Mouse (Mus musculus) lung, postnatal 0 days (tissue): ENCODE results near the gene Zfp560. TPM values are rescaled to one million over a fixed set of nuclear protein-coding genes. Genes with fewer than 3 reads are reported as not detected.
"Not testable (repeated sequence)": the region's sequence is repeated elsewhere in the genome, so short reads cannot be mapped to it uniquely, and the experiment has no call there.

Experiments
- ATAC-seq: fragments of 200-750 bp; cut with Nextera tagmentation; 2 replicates; pipeline ENCODE4 v1.8.0; 2017; ENCODE audit warnings: moderate library complexity
- DNase-seq: peaks from one replicate; pipeline ENCODE4 v3.0.0-alpha.2; 2016; ENCODE audit warnings: low spot score
- H3K27ac ChIP-seq: fragments of 300-500 bp; sonication (generic); 2 replicates; pipeline ENCODE4 v1.5.1; 2014; ENCODE audit warnings: antibody characterized with exemption, mild to moderate bottlenecking, low read length, mixed read lengths
- H3K27me3 ChIP-seq: fragments of 300-500 bp; sonication (generic); replicated peaks from 2 replicates; pipeline ENCODE4 v1.6.1; 2014; ENCODE audit warnings: low read length, mixed read lengths; ENCODE audit not compliant: insufficient read depth
- H3K36me3 ChIP-seq: fragments of 300-500 bp; sonication (generic); 2 replicates; pipeline ENCODE4 v1.6.1; 2014; ENCODE audit warnings: low read length, mixed read lengths; ENCODE audit not compliant: insufficient read depth
- H3K4me1 ChIP-seq: fragments of 300-500 bp; sonication (generic); 2 replicates; pipeline ENCODE4 v1.6.1; 2014; ENCODE audit warnings: antibody characterized with exemption, low read depth, low read length, mixed read lengths; ENCODE audit not compliant: insufficient read depth
- H3K4me2 ChIP-seq: fragments of 300-500 bp; sonication (generic); replicated peaks from 2 replicates; pipeline ENCODE4 v1.6.1; 2014; ENCODE audit warnings: low read depth, mild to moderate bottlenecking, low read length, moderate library complexity, mixed read lengths
- H3K4me3 ChIP-seq: fragments of 300-500 bp; sonication (generic); 2 replicates; pipeline ENCODE4 v1.5.1; 2014; ENCODE audit warnings: low read depth, low read length
- H3K9ac ChIP-seq: fragments of 300-500 bp; sonication (generic); replicated peaks from 2 replicates; pipeline ENCODE4 v1.6.1; 2014; ENCODE audit warnings: low read depth, mild to moderate bottlenecking
- H3K9me3 ChIP-seq: fragments of 300-500 bp; sonication (generic); 2 replicates; pipeline ENCODE4 v1.6.1; 2016; ENCODE audit warnings: low read length, mixed read lengths
- CTCF ChIP-seq: IDR thresholded peaks from 2 replicates; pipeline ENCODE4 v1.5.1; 2016; ENCODE audit warnings: antibody characterized with exemption, mild to moderate bottlenecking
- EP300 ChIP-seq: IDR thresholded peaks from 2 replicates; pipeline ENCODE4 v1.6.1; 2016; ENCODE audit warnings: antibody characterized with exemption, mild to moderate bottlenecking, control low read depth
- WGBS: fragments of 180-500 bp; shearing (Covaris S2); extraction: QIAGEN DNeasy Blood & Tissue Kit; methylation state at CpG from one replicate; pipeline ENCODE4 v1.1.7; 2014; 5-methylcytosine and 5-hydroxymethylcytosine counted together
- polyA plus RNA-seq: library from polyadenylated mRNA; unstranded; fragments of >200 nt; fragmentation: Nextera tagmentation; extraction: Ambion mirVana; gene quantifications from 2 replicates; pipeline ENCODE4 v1.2.1, GENCODE M21; 2015

The Zfp560 gene
- polyA plus RNA-seq, 1 experiment from 2014 or later: 47.3 TPM

DNA sequence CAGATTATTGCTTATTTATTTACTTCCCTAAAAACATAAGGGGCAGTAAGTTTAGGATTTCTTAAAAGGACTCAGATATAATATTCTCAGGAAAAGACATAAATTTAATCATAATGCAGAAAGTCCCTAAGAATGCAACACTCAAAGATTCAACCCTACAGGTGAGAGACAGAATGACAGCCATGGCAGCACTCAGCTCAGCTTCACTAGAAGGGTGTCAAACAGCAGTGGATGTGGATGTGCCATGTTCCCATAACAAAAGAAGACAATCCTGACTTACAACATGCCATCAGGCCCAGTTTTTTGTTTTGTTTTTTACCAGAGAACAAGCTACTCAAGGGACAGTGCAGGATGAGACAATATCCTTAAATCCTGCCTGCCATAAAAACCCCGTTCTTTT is 10.3 kb downstream of the Zfp560 start:
- Histone ChIP-seq H3K9me3 (no peaks in the 10 kb centered on the region; the same call in 1 of the 2 replicates), H3K4me1 (no peaks in the 10 kb centered on the region), H3K27me3 (no peaks in the 10 kb centered on the region), H3K4me2 (no peak overlapping the region), H3K27ac (no peak overlapping the region), H3K36me3 (no peaks in the 10 kb centered on the region), H3K9ac (no peak overlapping the region), H3K4me3 (no peak overlapping the region)
- no peak for ATAC-seq
- WGBS: 97% methylated on average over 1 of the region's 1 CpGs
- TF ChIP-seq CTCF (no peak), EP300 (no peak)
- DNase-seq: no peak

GRCm38 (mm10) chr9:20367311-20367710 is 17.7 kb downstream of the Zfp560 start:
- Histone ChIP-seq H3K4me2 (no peak overlapping the region), H3K27me3 (no peaks in the 10 kb centered on the region), H3K4me1 (no peaks in the 10 kb centered on the region), H3K9ac (no peak overlapping the region), H3K27ac (no peak overlapping the region), H3K36me3 (no peaks in the 10 kb centered on the region), H3K9me3 (no peaks in the 10 kb centered on the region), H3K4me3 (no peak overlapping the region)
- ATAC-seq (no peak), DNase-seq (no peak)
- WGBS: 94% methylated on average over 2 of the region's 2 CpGs
- TF ChIP-seq EP300: no peak
- no peak for TF ChIP-seq CTCF

- Histone ChIP-seq H3K9ac (no peak overlapping the region), H3K36me3 (peaks cover 17% of the 10 kb centered on the region), H3K4me1 (no peaks in the 10 kb centered on the region), H3K27me3 (no peaks in the 10 kb centered on the region), H3K4me3 (no peak overlapping the region), H3K9me3 (peaks cover 4% of the 10 kb centered on the region), H3K27ac (no peak overlapping the region), H3K4me2 (no peak overlapping the region)
- TF ChIP-seq EP300: no peak
- TF ChIP-seq CTCF: no peak
- WGBS: 74% methylated on average over 4 of the region's 4 CpGs
- ATAC-seq (no peak), DNase-seq (no peak)
Observed at GRCm38 (mm10) chr9:20348501-20348900, 36.5 kb downstream of the Zfp560 start.

- Histone ChIP-seq H3K4me3 (no peak within 1 kb of the TSS), H3K9me3 (no peaks in the 10 kb centered on the region), H3K9ac (no peak within 1 kb of the TSS), H3K27me3 (no peaks in the 10 kb centered on the region), H3K27ac (no peak within 1 kb of the TSS), H3K36me3 (no peaks in the 10 kb centered on the region), H3K4me1 (no peaks in the 10 kb centered on the region), H3K4me2 (no peak within 1 kb of the TSS)
- TF ChIP-seq EP300 (no peak), CTCF (no peak)
- ATAC-seq (no peak), DNase-seq (no peak)
Observed at GRCm38 (mm10) chr9:20335994-20336393, 49.0 kb downstream of the Zfp560 start, which contains the start of gene Olfr18. TSS of gene Olfr18 (minus strand) at chr9:20336094.

GRCm38 (mm10) chr9:20298232-20298631 is 86.7 kb downstream of the Zfp560 start, which contains the start of gene Olfr873:
TSS of gene Olfr873 (plus strand) at chr9:20298532.
- H3K9ac ChIP-seq: no peak within 1 kb of the TSS
- no peaks in the 10 kb centered on the region for H3K9me3 ChIP-seq
- no peak within 1 kb of the TSS for H3K27ac ChIP-seq
- no peak within 1 kb of the TSS for H3K4me2 ChIP-seq
- no peaks in the 10 kb centered on the region for H3K36me3 ChIP-seq
- H3K4me3 ChIP-seq: no peak within 1 kb of the TSS
- no peaks in the 10 kb centered on the region for H3K27me3 ChIP-seq
- DNase-seq (no peak), ATAC-seq (no peak)
- H3K4me1 ChIP-seq: no peaks in the 10 kb centered on the region
- WGBS: 87% methylated on average over 1 of the region's 1 CpGs
- TF ChIP-seq CTCF (no peak), EP300 (no peak)

- H3K27me3 ChIP-seq, H3K27ac ChIP-seq, H3K9ac ChIP-seq, ATAC-seq, DNase-seq, H3K9me3 ChIP-seq, H3K4me3 ChIP-seq, H3K4me1 ChIP-seq, H3K4me2 ChIP-seq, H3K36me3 ChIP-seq: not testable (repeated sequence)
- 75% methylated on average over 5 of the region's 5 CpGs for whole genome bisulfite sequencing
Observed at GRCm38 (mm10) chr9:20295562-20295961, 89.4 kb downstream of the Zfp560 start.

Other genes with a start within 250 kb of the Zfp560 start
- gene Olfr870, start 211.1 kb downstream of the Zfp560 start, polyA plus RNA-seq: not detected in 2 replicates
- gene Olfr871, start 173.0 kb downstream of the Zfp560 start, polyA plus RNA-seq: not detected in 2 replicates
- not detected in 2 replicates for gene Olfr872, start 148.1 kb downstream of the Zfp560 start, polyA plus RNA-seq
- gene Olfr39, start 102.8 kb downstream of the Zfp560 start, polyA plus RNA-seq: not detected in 2 replicates
- gene Olfr873, start 86.6 kb downstream of the Zfp560 start, polyA plus RNA-seq: not detected in 2 replicates
- not detected in 2 replicates for gene Olfr18, start 49.1 kb downstream of the Zfp560 start, polyA plus RNA-seq
- gene Zfp26, start 75.0 kb upstream of the Zfp560 start, polyA plus RNA-seq: 6.8 and 9.5 TPM in 2 replicates
- 14.8 and 17.5 TPM in 2 replicates for gene Zfp426, start 107.6 kb upstream of the Zfp560 start, polyA plus RNA-seq
- gene Zfp266, start 136.2 kb upstream of the Zfp560 start, polyA plus RNA-seq: 63.8 and 73.4 TPM in 2 replicates
- gene Zfp846, start 196.1 kb upstream of the Zfp560 start, polyA plus RNA-seq: 10.9 and 12.2 TPM in 2 replicates